Comparison of ENCODE assay signal across 8 mouse cellular contexts in genomic region chr7:29853219-29853842, GRCm38 (mm10). TPM values are rescaled to one million over a fixed set of nuclear protein-coding genes. Genes with fewer than 3 reads are reported as not detected.
A peak's percentile ranks its signal among the peaks of the same experiment; 100 is the strongest.
DNase-seq lines count a peak whose midpoint lies in the region; ATAC-seq and TF ChIP-seq lines count a peak whose summit lies in the region.

Zfp940 (minus strand) TSS chr7:29853669.

- ATAC-seq in erythroblast, adult 5-6 weeks (replicated peaks; ENCODE audit: low FRiP score, poor library complexity, severe bottlenecking), result peak; percentile 73; the same call in 1 of the 2 replicates
- ATAC-seq in kidney, embryonic 15.5 days (replicated peaks; ENCODE audit: low FRiP score), result peak; percentile 98

- H3K9me3 ChIP-seq in heart, embryonic 10.5 days, result no peaks in the 10 kb centered on the region; the same call in 1 of the 2 replicates
- H3K9me3 ChIP-seq in kidney, embryonic 15.5 days (replicated peaks), result no peaks in the 10 kb centered on the region

- peak within 1 kb of the TSS; percentile 65 for H3K4me2 ChIP-seq in kidney, embryonic 15.5 days
- peak within 1 kb of the TSS; percentile 79 for H3K4me2 ChIP-seq in myocyte (ENCODE audit: low read depth)

- peak within 1 kb of the TSS; percentile 47 for H3K9ac ChIP-seq in kidney, embryonic 15.5 days

- no peaks in the 10 kb centered on the region for H3K79me2 ChIP-seq in myocyte (ENCODE audit: control insufficient read depth, insufficient read depth)

- no peak within 1 kb of the TSS for H3ac ChIP-seq in myocyte (ENCODE audit: control insufficient read depth, insufficient read length)

- peak within 1 kb of the TSS; percentile 85 for H3K27ac ChIP-seq in heart, embryonic 10.5 days
- no peak within 1 kb of the TSS for H3K27ac ChIP-seq in kidney, embryonic 15.5 days

- peaks cover 17% of the 10 kb centered on the region for H3K36me3 ChIP-seq in heart, embryonic 10.5 days
- H3K36me3 ChIP-seq in kidney, embryonic 15.5 days, result peaks cover 23% of the 10 kb centered on the region
- H3K36me3 ChIP-seq in myocyte (ENCODE audit: control insufficient read depth, insufficient read depth), result no peaks in the 10 kb centered on the region
- no peaks in the 10 kb centered on the region for H3K36me3 ChIP-seq in splenic B cell, adult 2 months (ENCODE audit: control insufficient read depth, insufficient read depth, low read length, poor library complexity, severe bottlenecking)

- H3K27me3 ChIP-seq in heart, embryonic 10.5 days (ENCODE audit: insufficient read depth, poor library complexity, severe bottlenecking), result no peaks in the 10 kb centered on the region
- H3K27me3 ChIP-seq in kidney, embryonic 15.5 days, result no peaks in the 10 kb centered on the region
- H3K27me3 ChIP-seq in myocyte (ENCODE audit: control insufficient read depth, insufficient read depth, insufficient read length), result no peaks in the 10 kb centered on the region
- no peaks in the 10 kb centered on the region for H3K27me3 ChIP-seq in splenic B cell, adult 2 months (ENCODE audit: control insufficient read depth, insufficient read depth, low read length, poor library complexity, severe bottlenecking)

- no peak for TF ChIP-seq POLR2A in myocyte (IDR thresholded peaks at IDR 0.05; ENCODE audit: insufficient read length, low read depth)

- peak within 1 kb of the TSS; percentile 73 for H3K4me3 ChIP-seq in heart, embryonic 10.5 days
- H3K4me3 ChIP-seq in kidney, embryonic 15.5 days (replicated peaks), result peak within 1 kb of the TSS; percentile 56
- H3K4me3 ChIP-seq in myocyte, result peak within 1 kb of the TSS; percentile 27

- peaks cover 14% of the 10 kb centered on the region for H3K4me1 ChIP-seq in heart, embryonic 10.5 days
- peaks cover 8% of the 10 kb centered on the region for H3K4me1 ChIP-seq in kidney, embryonic 15.5 days

- peak; percentile 88 for DNase-seq in B cell, adult 2 months
- DNase-seq in brain, adult 2 months (ENCODE audit: low read depth, low spot score), result peak; percentile 97
- DNase-seq in heart, embryonic 10.5 days (ENCODE audit: low spot score), result peak; percentile 96
- DNase-seq in liver, result peak; percentile 78
- peak; percentile 85 for DNase-seq in splenic B cell, adult 2 months (ENCODE audit: low read depth, low spot score)

- 1% methylated on average over 21 of the region's 21 CpGs for WGBS in heart, embryonic 10.5 days
- 1% methylated on average over 21 of the region's 21 CpGs for WGBS in kidney, embryonic 15.5 days

TF ChIP-seq in myocyte, 11 proteins besides CTCF, POLR2A, EP300 and RAD21:
- no peak for TF ChIP-seq MYOD1 (IDR thresholded peaks at IDR 0.05; ENCODE audit: control insufficient read depth in 1 of 3, insufficient read length in 2 of 3, low read depth in 2 of 3)
- TF ChIP-seq TCF3 (IDR thresholded peaks at IDR 0.05; ENCODE audit: insufficient read length, low read depth), result no peak
- no peak for TF ChIP-seq TCF12 (IDR thresholded peaks at IDR 0.05; ENCODE audit: insufficient read depth, poor library complexity, severe bottlenecking)
- TF ChIP-seq CEBPB (IDR thresholded peaks at IDR 0.05; ENCODE audit: insufficient read depth, poor library complexity, severe bottlenecking), result no peak
- no peak for TF ChIP-seq MYOG (IDR thresholded peaks at IDR 0.05; ENCODE audit: control insufficient read depth in 1 of 3, insufficient read depth in 1 of 3, insufficient read length in 2 of 3, low read depth in 2 of 3)
- TF ChIP-seq SRF (IDR thresholded peaks at IDR 0.05; ENCODE audit: control insufficient read depth, insufficient read length, low read depth), result no peak
- no peak for TF ChIP-seq E2F4 (IDR thresholded peaks at IDR 0.05; ENCODE audit: insufficient read depth)
- TF ChIP-seq MAX (IDR thresholded peaks at IDR 0.05; ENCODE audit: low read depth), result no peak
- no peak for TF ChIP-seq POLR2AphosphoS2 (IDR thresholded peaks at IDR 0.05; ENCODE audit: insufficient read length, low read depth)
- TF ChIP-seq REST (IDR thresholded peaks at IDR 0.05; ENCODE audit: insufficient read depth, insufficient read length), result no peak
- no peak for TF ChIP-seq USF1 (IDR thresholded peaks at IDR 0.05; ENCODE audit: low read depth)
TF ChIP-seq in myocyte: peak in this region for 0.

RNA-seq across cellular contexts. Expression of gene Zfp940, which starts in this region (rescaled TPM):
- total RNA-seq in erythroblast, adult 5-6 weeks (2015; ENCODE audit: low replicate concordance), result 0.63 TPM in 1 of 2 replicates, not detected in the other
- not detected in 2 replicates for total RNA-seq in erythroblast, adult 5-6 weeks (2017; ENCODE audit: low replicate concordance)
- polyA plus RNA-seq in heart, embryonic 10.5 days (2016; fragmentation: Nextera tagmentation; extraction: Ambion mirVana), result 4.4 and 5.7 TPM in 2 replicates
- polyA plus RNA-seq in kidney, embryonic 15.5 days (2015; fragmentation: Nextera tagmentation; extraction: Ambion mirVana), result 5.4 and 6.7 TPM in 2 replicates
- 0.96 TPM for polyA plus RNA-seq in myocyte (2012; fragmentation: generic; extraction: Trizol)

Comparison
In these comparisons a context has a peak if more than half of its experiments do, and no peak if none do; other contexts are left out.
1. Peak in ATAC-seq in erythroblast, adult 5-6 weeks; RNA of the gene not detected or under 1 TPM.